Mouse (Mus musculus): ENCODE measurements at regions not wholly inside any gene's neighbourhood (a gene's known extent, or its start where the extent isn't known, plus 50 kb on each side); places are given as distances from the start of the nearest gene placed in this dataset.

DNA sequence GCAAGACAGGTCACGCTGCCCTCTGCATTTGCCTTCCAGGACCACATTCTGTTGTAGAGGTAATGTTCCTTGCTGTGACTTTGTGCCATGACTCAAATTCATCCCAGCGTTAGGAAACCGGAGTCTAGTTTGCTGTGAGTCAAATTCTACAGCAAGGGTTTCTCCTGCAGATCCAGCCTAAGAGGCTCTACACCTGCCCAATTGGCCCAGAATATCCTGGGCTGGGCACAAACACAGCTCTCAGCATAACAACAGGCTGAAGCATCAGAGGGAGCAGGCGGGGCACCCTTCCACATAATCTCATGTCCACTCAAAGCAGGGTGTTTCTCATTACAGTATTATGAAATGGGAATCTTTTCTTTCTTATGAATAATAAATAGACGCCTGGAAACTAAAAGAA is 220.2 kb upstream of the Pard3b start:
- no peaks in the 10 kb centered on the region for H3K36me3 ChIP-seq
- H3K27ac ChIP-seq (replicated peaks) = no peak overlapping the region
- H3K4me3 ChIP-seq = no peak overlapping the region
- H3K27me3 ChIP-seq = no peaks in the 10 kb centered on the region
- no peaks in the 10 kb centered on the region for H3K9me3 ChIP-seq
- H3K9ac ChIP-seq (replicated peaks) = no peak overlapping the region
- H3K4me2 ChIP-seq (replicated peaks) = no peak overlapping the region
- no peak for ATAC-seq (replicated peaks)
- H3K4me1 ChIP-seq = peaks cover 17% of the 10 kb centered on the region
- WGBS = 54% methylated on average over 5 of the region's 5 CpGs

DNA sequence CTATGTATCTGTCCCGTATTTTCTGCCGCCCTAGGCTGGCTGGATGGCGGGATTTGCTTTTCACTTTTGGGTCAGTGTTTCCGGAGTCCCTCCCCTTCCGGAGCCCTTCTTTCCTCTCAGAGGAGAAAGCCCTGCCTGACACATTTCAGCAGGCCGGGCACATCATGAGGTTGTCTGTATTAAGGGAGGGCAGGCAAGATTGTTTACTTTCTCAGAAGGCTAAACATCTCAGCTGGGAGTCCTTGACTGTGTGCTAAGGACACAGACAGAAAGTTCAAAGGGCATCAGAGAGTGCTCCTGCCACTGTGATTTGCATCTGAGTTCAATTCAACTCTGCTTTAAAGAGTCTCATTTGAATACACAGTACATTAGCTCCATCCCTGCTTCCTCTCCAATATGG is 218.8 kb upstream of the Pard3b start:
- peaks cover 17% of the 10 kb centered on the region for H3K4me1 ChIP-seq
- H3K9me3 ChIP-seq = no peaks in the 10 kb centered on the region
- 38% methylated on average over 6 of the region's 6 CpGs for WGBS
- H3K4me2 ChIP-seq (replicated peaks) = no peak overlapping the region
- H3K4me3 ChIP-seq = no peak overlapping the region
- no peak overlapping the region for H3K27ac ChIP-seq (replicated peaks)
- H3K27me3 ChIP-seq = no peaks in the 10 kb centered on the region
- no peak overlapping the region for H3K9ac ChIP-seq (replicated peaks)
- no peak for ATAC-seq (replicated peaks)
- H3K36me3 ChIP-seq = no peaks in the 10 kb centered on the region

DNA sequence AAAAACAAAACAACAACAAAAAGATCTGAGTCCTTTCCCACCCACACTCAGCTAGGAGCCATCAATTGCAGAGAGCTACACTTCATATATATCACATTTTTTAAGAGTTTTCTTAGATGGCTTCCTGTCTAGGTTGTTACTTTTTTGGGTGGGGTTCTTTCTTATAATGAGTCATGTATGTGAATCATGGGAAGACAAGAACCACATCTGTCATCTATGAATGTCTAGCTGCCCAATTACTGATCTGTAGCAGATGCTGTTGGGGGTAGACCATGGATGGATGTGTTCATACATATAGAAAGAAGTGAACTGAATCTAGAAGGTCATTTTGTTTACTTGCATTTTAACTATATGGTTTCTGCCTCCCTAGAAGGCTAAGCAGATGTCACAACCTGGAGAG is 215.4 kb upstream of the Pard3b start:
- Histone ChIP-seq H3K4me2 (replicated peaks) (no peak overlapping the region), H3K27me3 (no peaks in the 10 kb centered on the region), H3K27ac (replicated peaks) (no peak overlapping the region), H3K9me3 (no peaks in the 10 kb centered on the region), H3K4me1 (peaks cover 3% of the 10 kb centered on the region; the same call in 1 of the 2 replicates), H3K4me3 (no peak overlapping the region), H3K36me3 (no peaks in the 10 kb centered on the region), H3K9ac (replicated peaks) (no peak overlapping the region)
- no peak for ATAC-seq (replicated peaks)

DNA sequence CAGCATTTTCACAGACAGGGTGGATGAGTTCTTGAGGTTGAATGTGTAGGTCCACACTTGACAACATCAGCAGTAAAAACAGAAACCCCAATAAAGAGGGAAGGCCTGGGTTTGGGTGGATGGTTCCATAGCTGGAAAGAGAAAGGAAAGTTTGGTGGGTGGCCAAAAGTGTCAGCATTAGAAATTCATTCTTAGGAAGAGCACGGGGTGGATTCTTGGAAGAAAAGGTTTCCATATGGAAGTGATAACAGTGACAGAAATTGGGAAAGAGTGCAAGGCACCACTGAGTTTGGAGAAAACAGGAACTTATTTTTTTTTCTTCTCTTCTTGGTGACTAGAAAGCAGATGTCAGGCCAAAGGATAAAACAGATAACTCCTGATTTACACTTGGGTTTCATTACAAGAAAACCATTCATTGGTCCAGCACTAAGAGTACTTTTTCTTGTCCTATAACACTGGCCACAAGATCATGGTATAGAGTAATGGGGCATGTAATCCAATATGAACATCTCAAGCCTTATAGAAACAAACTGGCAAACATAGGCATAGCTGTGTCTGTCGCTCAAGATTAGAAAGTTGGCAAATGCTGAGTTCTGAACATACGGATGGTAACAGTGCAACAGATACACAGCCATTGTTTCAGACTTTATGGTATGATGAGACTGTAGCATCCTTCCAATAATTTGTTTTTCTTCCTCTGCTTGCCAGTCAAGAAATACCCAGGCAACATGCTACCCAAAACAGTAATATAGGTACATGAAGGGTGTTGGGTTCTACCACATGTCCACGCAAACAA is 209.7 kb upstream of the Pard3b start:
- Histone ChIP-seq H3K36me3 (no peaks in the 10 kb centered on the region), H3K27me3 (no peaks in the 10 kb centered on the region), H3K4me2 (replicated peaks) (no peak overlapping the region), H3K9me3 (no peaks in the 10 kb centered on the region), H3K4me1 (no peaks in the 10 kb centered on the region), H3K27ac (replicated peaks) (no peak overlapping the region), H3K4me3 (no peak overlapping the region), H3K9ac (replicated peaks) (no peak overlapping the region)
- 79% methylated on average over 4 of the region's 4 CpGs for WGBS
- no peak for ATAC-seq (replicated peaks)

DNA sequence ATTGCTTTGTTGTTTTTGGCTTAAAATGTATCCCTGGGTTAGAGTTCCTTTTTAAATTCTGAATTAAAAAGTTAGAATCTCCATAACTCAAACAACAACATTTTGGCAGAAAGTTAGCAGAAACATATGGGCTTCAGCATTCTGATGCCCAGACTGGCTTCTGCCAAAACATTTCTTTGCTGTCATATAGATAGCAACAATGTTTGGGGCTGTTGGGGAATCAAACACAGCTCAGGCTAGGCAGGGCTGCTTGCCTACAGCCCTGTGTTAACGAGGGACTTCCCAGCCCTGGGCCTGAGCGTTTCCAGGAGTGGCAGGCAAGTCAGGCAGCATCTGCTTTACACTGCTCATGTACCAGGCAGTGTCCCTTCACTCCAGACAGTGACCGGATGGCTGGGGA is 201.0 kb upstream of the Pard3b start:
- H3K9me3 ChIP-seq = no peaks in the 10 kb centered on the region
- no peak overlapping the region for H3K27ac ChIP-seq (replicated peaks)
- no peak overlapping the region for H3K9ac ChIP-seq (replicated peaks)
- peak; percentile 72; the same call in 1 of the 2 replicates for ATAC-seq (replicated peaks)
- H3K4me1 ChIP-seq = no peaks in the 10 kb centered on the region; the same call in 1 of the 2 replicates
- 49% methylated on average over 3 of the region's 3 CpGs for WGBS
- no peaks in the 10 kb centered on the region for H3K36me3 ChIP-seq
- H3K4me2 ChIP-seq (replicated peaks) = no peak overlapping the region
- H3K4me3 ChIP-seq = no peak overlapping the region
- no peaks in the 10 kb centered on the region for H3K27me3 ChIP-seq

DNA sequence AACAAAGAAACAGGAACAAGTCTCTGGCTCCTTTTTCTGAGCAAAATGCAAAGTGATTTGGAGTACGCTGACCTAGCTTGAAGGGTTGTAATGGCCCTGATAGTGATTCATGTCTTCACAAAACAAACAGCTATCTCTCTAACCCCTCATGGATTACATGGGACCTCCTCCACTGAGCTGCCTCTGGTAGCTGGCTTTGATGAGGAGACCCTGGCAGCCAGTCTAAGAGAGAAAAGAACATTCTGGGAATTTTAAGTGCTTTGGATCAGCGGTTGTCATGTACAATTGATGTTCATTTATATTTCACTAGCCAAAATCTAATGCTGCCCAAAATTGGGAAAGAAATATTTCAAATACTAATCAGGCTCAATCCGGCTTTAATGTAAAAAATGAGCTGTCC is 177.2 kb upstream of the Pard3b start:
- H3K9ac ChIP-seq (replicated peaks) = no peak overlapping the region
- ATAC-seq (replicated peaks) = no peak
- 77% methylated on average over 3 of the region's 3 CpGs for WGBS
- no peaks in the 10 kb centered on the region for H3K36me3 ChIP-seq
- H3K27me3 ChIP-seq = no peaks in the 10 kb centered on the region
- H3K4me3 ChIP-seq = no peak overlapping the region
- no peak overlapping the region for H3K4me2 ChIP-seq (replicated peaks)
- no peak overlapping the region for H3K27ac ChIP-seq (replicated peaks)
- H3K9me3 ChIP-seq = no peaks in the 10 kb centered on the region
- H3K4me1 ChIP-seq = no peaks in the 10 kb centered on the region

DNA sequence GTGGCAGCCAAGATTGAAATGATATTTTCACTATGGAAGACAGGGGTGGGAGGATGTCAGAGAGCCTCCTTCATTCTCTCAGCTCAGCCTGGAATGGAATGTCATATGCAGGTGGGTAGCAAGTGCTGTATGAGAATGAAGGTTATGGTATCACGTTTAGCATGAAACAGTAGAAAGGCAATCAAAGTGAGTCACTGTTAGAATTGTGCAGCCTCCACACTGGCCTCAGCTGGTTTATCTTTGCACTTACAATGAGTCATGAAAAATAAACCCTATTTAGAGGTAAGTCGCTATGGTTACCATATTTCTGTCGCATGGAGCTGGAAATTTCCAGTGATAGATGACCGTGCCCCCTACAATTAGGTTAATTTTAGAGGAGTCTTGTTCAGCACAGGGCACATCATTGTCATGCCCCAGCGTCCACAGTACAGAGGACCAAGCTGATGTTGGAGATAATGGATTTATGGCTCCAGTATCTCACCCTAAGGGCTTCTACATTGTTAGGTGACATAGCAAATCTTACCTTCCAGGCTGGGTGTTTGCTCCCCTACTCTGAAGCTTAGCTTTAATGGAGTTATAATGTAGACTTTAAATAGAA is 167.9 kb upstream of the Pard3b start:
- Histone ChIP-seq H3K27ac (replicated peaks) (no peak overlapping the region), H3K9ac (replicated peaks) (no peak overlapping the region)
- ATAC-seq (replicated peaks) = no peak

DNA sequence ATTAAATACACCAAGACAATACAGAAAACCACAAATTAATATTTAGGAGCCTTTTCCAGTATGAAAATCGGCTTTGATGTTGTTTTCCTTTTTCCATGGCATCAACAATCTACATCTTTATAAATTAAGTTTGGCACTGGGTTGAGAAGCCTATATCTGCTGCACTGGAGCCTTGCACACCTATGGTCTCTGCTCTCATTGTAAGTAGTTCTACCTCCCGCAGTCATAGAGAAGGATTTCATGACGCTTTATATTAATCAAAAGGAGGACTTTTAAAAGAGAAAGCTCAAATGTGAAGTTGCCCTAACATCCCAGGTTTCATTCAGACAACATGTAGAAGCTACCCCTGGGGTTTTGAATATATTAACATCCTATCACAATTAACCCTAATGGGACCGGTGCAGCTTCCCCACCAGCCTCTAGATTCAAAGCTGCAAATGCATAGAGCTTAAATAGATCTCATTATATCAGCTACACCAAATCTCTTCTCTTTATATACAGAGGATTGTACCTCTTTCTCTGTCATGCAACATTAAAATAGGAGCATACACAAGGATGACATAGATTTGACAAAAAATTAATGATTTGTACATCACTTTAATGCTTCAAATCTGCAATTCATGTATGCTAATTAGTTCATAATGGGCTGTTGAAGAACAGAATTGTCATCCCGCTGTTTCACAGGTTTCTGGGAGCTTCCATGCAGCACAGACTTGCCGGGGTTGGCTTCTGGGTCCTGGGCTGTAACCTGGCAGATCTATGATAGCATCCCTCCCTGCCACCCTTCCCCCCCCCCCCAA is 166.6 kb upstream of the Pard3b start:
- H3K4me1 ChIP-seq = peaks cover 19% of the 10 kb centered on the region
- no peaks in the 10 kb centered on the region for H3K27me3 ChIP-seq
- peak overlapping the region; percentile 33 for H3K9ac ChIP-seq (replicated peaks)
- peak; percentile 85 for ATAC-seq (replicated peaks)
- 24% methylated on average over 6 of the region's 6 CpGs for WGBS
- no peaks in the 10 kb centered on the region for H3K9me3 ChIP-seq
- no peaks in the 10 kb centered on the region for H3K36me3 ChIP-seq
- H3K4me3 ChIP-seq = peak overlapping the region; percentile 19
- peak overlapping the region; percentile 89 for H3K27ac ChIP-seq (replicated peaks)
- H3K4me2 ChIP-seq (replicated peaks) = peak overlapping the region; percentile 42

More for the DNA sequence above, 167.9 kb upstream of the Pard3b start:
- no peaks in the 10 kb centered on the region for H3K9me3 ChIP-seq
- H3K4me3 ChIP-seq = no peak overlapping the region
- H3K36me3 ChIP-seq = no peaks in the 10 kb centered on the region
- 79% methylated on average over 5 of the region's 5 CpGs for WGBS
- H3K4me2 ChIP-seq (replicated peaks) = no peak overlapping the region
- H3K4me1 ChIP-seq = peaks cover 19% of the 10 kb centered on the region
- H3K27me3 ChIP-seq = no peaks in the 10 kb centered on the region

DNA sequence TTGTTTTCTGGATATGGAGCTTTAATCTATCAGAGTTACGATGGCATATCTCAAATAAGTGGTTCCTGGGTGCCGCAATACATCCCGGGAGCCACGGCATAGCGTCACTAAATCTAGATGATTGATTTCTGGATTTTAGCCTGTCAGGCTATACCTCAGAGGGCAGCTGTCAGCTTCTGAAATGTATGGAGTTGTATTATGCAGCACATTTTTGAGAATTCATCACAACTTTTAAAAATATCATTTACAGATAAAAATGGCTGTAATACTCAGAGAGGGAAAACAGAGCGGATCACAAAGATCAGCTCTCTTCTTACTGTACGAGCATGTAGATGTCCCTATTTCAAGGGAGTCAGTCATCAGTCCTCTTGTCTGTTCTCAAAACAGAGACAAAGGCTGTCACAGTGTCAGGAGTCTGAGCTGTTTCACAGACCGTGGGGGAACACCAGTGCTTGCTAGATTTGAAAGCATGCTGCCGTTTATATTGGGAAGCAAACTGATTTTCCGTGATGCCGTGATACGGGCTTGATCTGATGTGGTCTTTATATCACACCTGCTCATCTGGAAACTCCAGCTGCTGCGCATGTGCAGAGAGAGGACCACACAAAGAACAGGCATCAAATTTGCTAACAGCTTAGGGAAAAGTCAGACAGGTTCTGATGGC is 165.9 kb upstream of the Pard3b start:
- H3K9ac ChIP-seq (replicated peaks) = peak overlapping the region; percentile 33
- WGBS = 44% methylated on average over 13 of the region's 13 CpGs
- peak overlapping the region; percentile 42 for H3K4me2 ChIP-seq (replicated peaks)
- H3K27ac ChIP-seq (replicated peaks) = peak overlapping the region; percentile 89
- H3K4me1 ChIP-seq = peaks cover 19% of the 10 kb centered on the region
- H3K9me3 ChIP-seq = no peaks in the 10 kb centered on the region
- no peaks in the 10 kb centered on the region for H3K27me3 ChIP-seq
- H3K36me3 ChIP-seq = no peaks in the 10 kb centered on the region
- peak overlapping the region; percentile 19 for H3K4me3 ChIP-seq
- peak; percentile 76 for ATAC-seq (replicated peaks)

DNA sequence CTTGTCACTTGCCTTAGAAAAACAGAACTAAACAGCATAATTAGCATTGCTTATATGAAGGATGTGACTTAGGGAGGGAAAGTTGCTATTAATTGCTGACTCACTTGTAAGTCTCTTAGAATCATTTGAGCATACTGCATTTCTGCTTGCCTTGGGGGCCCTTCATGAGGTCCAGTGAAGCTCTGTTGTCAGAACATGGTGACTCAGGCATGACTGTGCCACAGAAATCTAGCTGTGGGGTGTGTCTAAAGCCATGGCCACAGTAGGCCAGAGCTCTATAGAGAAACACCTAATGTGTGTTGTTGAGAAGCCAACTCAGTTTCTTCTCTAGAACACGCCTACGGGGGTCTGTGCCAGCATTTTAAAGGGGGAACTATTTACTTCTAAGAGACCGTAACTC is 153.2 kb upstream of the Pard3b start:
- no peaks in the 10 kb centered on the region for H3K4me1 ChIP-seq
- no peaks in the 10 kb centered on the region for H3K36me3 ChIP-seq
- H3K9ac ChIP-seq (replicated peaks) = no peak overlapping the region
- WGBS = 91% methylated on average over 3 of the region's 3 CpGs
- H3K27ac ChIP-seq (replicated peaks) = no peak overlapping the region
- H3K27me3 ChIP-seq = no peaks in the 10 kb centered on the region
- no peak overlapping the region for H3K4me2 ChIP-seq (replicated peaks)
- H3K9me3 ChIP-seq = no peaks in the 10 kb centered on the region
- ATAC-seq (replicated peaks) = no peak
- H3K4me3 ChIP-seq = no peak overlapping the region

DNA sequence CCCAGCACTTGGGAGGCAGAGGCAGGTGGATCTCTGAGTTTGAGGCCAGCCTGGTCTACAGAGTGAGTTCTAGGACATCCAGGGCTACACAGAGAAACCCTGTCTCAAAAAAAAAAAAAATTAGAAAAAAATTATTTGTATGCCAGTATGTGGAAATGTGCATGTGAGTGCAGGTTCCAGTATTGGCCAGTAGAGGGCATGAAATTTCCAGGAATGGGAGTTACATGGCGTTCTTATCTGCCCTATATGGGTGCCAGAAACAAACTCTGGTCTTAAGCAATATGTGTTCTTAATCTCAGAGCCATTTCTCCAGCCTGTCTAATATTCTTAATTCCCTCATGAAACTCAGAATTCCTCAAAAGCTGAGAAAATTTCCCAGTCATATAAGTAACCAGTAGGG is 113.7 kb upstream of the Pard3b start:
- ATAC-seq (replicated peaks) = no peak
- WGBS = 83% methylated on average over 1 of the region's 1 CpGs

DNA sequence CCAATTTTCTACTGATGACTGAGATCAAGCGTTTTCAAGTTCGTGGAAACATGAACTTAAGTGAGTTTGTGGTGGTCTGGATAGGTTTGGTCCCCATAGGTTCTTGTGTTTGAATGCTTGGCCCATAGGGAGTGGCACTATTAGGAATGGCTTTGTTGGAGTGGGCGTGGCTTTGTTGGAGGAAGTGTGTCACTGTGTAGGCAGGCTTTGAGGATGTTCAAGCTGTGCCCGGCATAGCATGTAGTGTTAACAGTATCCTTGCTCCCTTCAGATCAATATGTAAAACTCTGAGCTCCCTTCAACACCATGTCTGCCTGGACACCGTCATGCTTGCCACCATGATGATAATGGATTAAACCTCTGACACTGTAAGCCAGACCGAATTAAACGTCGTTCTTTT is 112.7 kb upstream of the Pard3b start:
- no peak overlapping the region for H3K4me3 ChIP-seq
- 91% methylated on average over 8 of the region's 8 CpGs for WGBS
- H3K9me3 ChIP-seq = no peaks in the 10 kb centered on the region
- H3K4me1 ChIP-seq = peaks cover under 1% of the 10 kb centered on the region; the same call in 1 of the 2 replicates
- H3K36me3 ChIP-seq = no peaks in the 10 kb centered on the region
- H3K9ac ChIP-seq (replicated peaks) = no peak overlapping the region
- H3K4me2 ChIP-seq (replicated peaks) = no peak overlapping the region
- H3K27ac ChIP-seq (replicated peaks) = no peak overlapping the region
- no peaks in the 10 kb centered on the region for H3K27me3 ChIP-seq
- no peak for ATAC-seq (replicated peaks)

More for the DNA sequence above, 113.7 kb upstream of the Pard3b start:
- H3K9me3 ChIP-seq = no peaks in the 10 kb centered on the region
- no peaks in the 10 kb centered on the region for H3K27me3 ChIP-seq
- no peaks in the 10 kb centered on the region for H3K36me3 ChIP-seq
- H3K27ac ChIP-seq (replicated peaks) = no peak overlapping the region
- H3K4me1 ChIP-seq = no peaks in the 10 kb centered on the region; the same call in 1 of the 2 replicates
- no peak overlapping the region for H3K4me2 ChIP-seq (replicated peaks)
- H3K9ac ChIP-seq (replicated peaks) = no peak overlapping the region
- H3K4me3 ChIP-seq = no peak overlapping the region
